Mouse (Mus musculus) liver, postnatal 0 days (tissue): Measurements from ENCODE around the gene Prss40. TPM values are rescaled to one million over a fixed set of nuclear protein-coding genes. Genes with fewer than 3 reads are reported as not detected.
"Not testable (repeated sequence)": the region's sequence is repeated elsewhere in the genome, so short reads cannot be mapped to it uniquely, and the experiment has no call there.

ENCODE experiments used
- ATAC-seq: fragments of 200-750 bp; cut with Nextera tagmentation; 2 replicates; pipeline ENCODE4 v1.8.0; 2017; ENCODE audit warnings: mild to moderate bottlenecking, moderate library complexity
- DNase-seq: peaks from one replicate; pipeline ENCODE4 v3.0.0-alpha.2; 2016
- H3K27ac ChIP-seq: fragments of 300-500 bp; sonication (generic); 2 replicates; pipeline ENCODE4 v1.5.1; 2014; ENCODE audit warnings: antibody characterized with exemption, moderate library complexity, mild to moderate bottlenecking, low read depth
- H3K27me3 ChIP-seq: fragments of 300-500 bp; sonication (generic); 2 replicates; pipeline ENCODE4 v1.6.1; 2014; ENCODE audit warnings: low read length, control low read depth, mixed read lengths; ENCODE audit not compliant: insufficient read depth
- H3K36me3 ChIP-seq: fragments of 300-500 bp; sonication (generic); replicated peaks from 2 replicates; pipeline ENCODE4 v1.6.1; 2014; ENCODE audit warnings: mild to moderate bottlenecking, control low read depth, low read length, moderate library complexity, mixed read lengths; ENCODE audit not compliant: insufficient read depth
- H3K4me1 ChIP-seq: fragments of 300-500 bp; sonication (generic); 2 replicates; pipeline ENCODE4 v1.6.1; 2014; ENCODE audit warnings: antibody characterized with exemption, mild to moderate bottlenecking, control low read depth; ENCODE audit not compliant: insufficient read depth
- H3K4me2 ChIP-seq: fragments of 300-500 bp; sonication (generic); 2 replicates; pipeline ENCODE4 v1.6.1; 2014; ENCODE audit warnings: low read depth, mild to moderate bottlenecking, low read length, moderate library complexity, mixed read lengths
- H3K4me3 ChIP-seq: fragments of 300-500 bp; sonication (generic); 2 replicates; pipeline ENCODE4 v1.5.1; 2014; ENCODE audit warnings: low read depth, low read length
- H3K9ac ChIP-seq: fragments of 300-500 bp; sonication (generic); replicated peaks from 2 replicates; pipeline ENCODE4 v1.6.1; 2014; ENCODE audit warnings: mild to moderate bottlenecking, moderate library complexity
- H3K9me3 ChIP-seq: fragments of 300-500 bp; sonication (generic); 2 replicates; pipeline ENCODE4 v1.6.1; 2016; ENCODE audit warnings: mild to moderate bottlenecking, control low read depth, low read length, mixed read lengths
- CTCF ChIP-seq: sonication (generic); IDR thresholded peaks from 2 replicates; pipeline ENCODE4 v1.5.1; 2016; ENCODE audit warnings: antibody characterized with exemption, low read depth
- EP300 ChIP-seq: IDR thresholded peaks from 2 replicates; pipeline ENCODE4 v1.6.1; 2016; ENCODE audit warnings: antibody characterized with exemption, low read depth, mild to moderate bottlenecking
- WGBS: fragments of 180-500 bp; shearing (Covaris S2); extraction: QIAGEN DNeasy Blood & Tissue Kit; methylation state at CpG from one replicate; pipeline ENCODE4 v1.1.7; 2014; ENCODE audit not compliant: insufficient replicate concordance; 5-methylcytosine and 5-hydroxymethylcytosine counted together
- polyA plus RNA-seq: library from polyadenylated mRNA; unstranded; fragments of >200 nt; fragmentation: Nextera tagmentation; extraction: Ambion mirVana; gene quantifications from 2 replicates; pipeline ENCODE4 v1.2.1, GENCODE M21; 2015

Gene Prss40
- polyA plus RNA-seq, 1 experiment from 2014 or later, result not detected

DNA sequence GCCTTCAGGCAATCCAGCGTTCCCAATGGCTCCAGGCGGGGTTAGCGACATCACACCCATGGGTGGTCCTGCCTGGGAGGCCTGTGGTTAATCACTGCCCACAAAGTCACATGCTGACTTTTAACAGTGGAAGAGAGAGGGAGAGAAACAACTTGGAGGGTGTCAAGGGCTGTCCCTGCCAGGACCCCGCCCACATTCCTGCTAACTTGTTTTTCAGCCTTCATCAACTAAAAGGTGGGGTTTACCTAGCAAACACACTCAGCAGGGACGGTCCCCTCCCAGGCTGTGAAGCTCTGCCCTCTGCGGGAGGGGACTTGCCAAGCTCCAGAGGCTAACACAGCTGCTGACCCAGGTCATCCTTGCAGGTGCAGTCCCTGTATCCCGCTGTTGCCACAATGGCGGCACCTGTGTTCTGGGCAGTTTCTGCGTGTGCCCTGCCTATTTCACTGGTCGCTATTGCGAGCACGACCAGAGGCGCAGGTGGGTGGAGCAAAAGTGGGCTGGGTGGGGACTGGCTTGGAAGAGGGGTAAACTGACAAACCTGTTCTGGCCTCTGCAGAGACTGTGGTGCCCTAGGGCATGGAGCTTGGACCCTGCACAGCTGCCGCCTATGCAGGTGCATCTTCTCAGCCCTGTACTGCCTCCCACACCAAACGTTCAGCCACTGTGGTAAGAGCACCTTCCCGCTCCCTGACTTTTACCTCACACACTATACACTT, 23.8 kb downstream of the Prss40 start:
- Histone ChIP-seq H3K9ac (no peak overlapping the region), H3K4me3 (no peak overlapping the region), H3K36me3 (no peaks in the 10 kb centered on the region), H3K27me3 (peaks cover 23% of the 10 kb centered on the region), H3K27ac (no peak overlapping the region), H3K4me1 (peaks cover 2% of the 10 kb centered on the region; the same call in 1 of the 2 replicates), H3K4me2 (no peak overlapping the region), H3K9me3 (no peaks in the 10 kb centered on the region)
- no peak for TF ChIP-seq CTCF
- no peak for TF ChIP-seq EP300
- ATAC-seq, result no peak
- 15% methylated on average over 16 of the region's 16 CpGs for WGBS
- no peak for DNase-seq

DNA sequence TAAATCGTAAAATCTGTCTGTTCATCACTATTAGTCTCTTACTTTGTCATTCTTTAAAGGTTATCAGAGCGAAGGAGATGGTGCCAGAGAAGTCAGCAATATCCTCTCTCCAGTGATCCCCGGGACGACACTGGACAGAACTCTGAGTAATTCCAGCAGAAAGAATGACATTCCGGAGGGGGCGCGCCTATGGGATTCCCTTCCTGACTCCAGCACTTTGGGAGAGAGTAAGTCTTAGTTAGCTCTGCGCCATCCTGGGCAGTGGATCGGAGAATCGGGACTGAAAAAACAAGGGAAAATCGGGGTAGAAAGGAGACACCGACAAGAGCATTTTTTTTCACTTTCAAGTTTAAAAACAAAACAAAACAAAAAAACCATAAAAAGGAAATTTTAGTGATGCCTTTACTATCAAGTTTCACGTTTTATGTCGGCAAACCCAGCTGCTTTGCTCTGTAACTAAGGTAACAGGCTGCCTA, 24.4 kb downstream of the Prss40 start:
- Histone ChIP-seq H3K27ac (no peak overlapping the region), H3K27me3 (peaks cover 23% of the 10 kb centered on the region), H3K4me3 (no peak overlapping the region), H3K4me1 (peaks cover 2% of the 10 kb centered on the region; the same call in 1 of the 2 replicates), H3K9ac (no peak overlapping the region), H3K4me2 (no peak overlapping the region), H3K36me3 (no peaks in the 10 kb centered on the region), H3K9me3 (no peaks in the 10 kb centered on the region)
- TF ChIP-seq EP300 (no peak), CTCF (no peak)
- WGBS, result 6% methylated on average over 14 of the region's 14 CpGs
- no peak for DNase-seq
- ATAC-seq, result no peak

DNA sequence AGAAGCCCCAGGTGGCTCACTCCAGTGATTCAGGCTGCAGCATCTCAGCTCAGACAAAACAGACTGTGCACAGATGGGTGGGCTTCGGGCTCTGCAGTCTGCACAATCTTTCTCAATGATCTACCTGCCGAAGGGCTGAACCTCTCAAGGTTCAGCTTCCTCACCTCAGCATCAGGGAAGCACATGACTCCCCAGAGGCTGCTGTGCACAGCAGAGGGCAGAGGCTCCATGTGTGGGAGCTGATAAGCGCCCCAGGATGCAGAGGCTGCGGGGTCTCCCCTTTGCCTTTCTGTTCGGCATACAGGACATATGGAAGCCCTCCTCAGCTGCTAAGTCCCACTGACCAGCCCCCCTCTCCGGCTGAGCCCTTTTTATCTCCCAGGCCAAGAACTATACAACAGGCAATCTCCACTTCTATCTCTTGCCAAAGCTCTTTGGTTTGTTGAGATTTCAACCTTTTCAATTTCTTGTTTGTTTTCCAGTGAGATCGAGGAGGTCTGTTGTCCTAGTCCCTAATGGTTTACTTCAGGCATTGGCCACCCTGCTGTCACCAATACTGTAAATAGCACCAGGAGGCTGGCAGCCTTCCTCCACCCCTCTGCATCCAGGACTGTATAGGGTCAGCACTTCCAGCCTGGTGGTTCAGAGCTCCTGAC, 25.6 kb downstream of the Prss40 start, which contains the start of gene Cfc1:
Gene Cfc1 (plus strand): TSS at position 606 of the 656 bp plus-strand sequence.
- H3K27ac ChIP-seq, H3K9me3 ChIP-seq, H3K9ac ChIP-seq, ATAC-seq, DNase-seq, H3K4me1 ChIP-seq, H3K4me3 ChIP-seq, H3K4me2 ChIP-seq, H3K36me3 ChIP-seq: not testable (repeated sequence)
- peaks cover 23% of the 10 kb centered on the region for H3K27me3 ChIP-seq
- 12% methylated on average over 7 of the region's 7 CpGs for WGBS

DNA sequence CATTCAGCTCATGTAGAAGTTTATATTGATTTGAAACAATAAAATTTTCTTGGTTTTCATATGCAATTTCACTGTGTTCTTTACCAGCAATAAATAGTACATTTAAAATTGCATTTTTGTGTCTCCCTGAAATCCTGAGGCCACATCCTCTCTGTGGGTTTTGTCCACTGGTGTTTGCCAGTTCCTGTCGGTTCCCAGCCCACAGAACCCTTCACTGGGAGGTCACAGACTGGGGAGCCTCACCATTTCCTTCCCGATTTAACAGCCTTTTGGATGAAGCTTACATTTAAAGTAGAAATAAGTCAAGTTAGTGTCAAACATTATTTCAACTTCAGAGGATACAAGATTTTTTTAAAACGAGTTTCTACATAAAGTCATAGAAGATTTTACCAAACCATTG, 26.2 kb downstream of the Prss40 start:
- not testable (repeated sequence) for H3K4me3 ChIP-seq, H3K9me3 ChIP-seq, H3K9ac ChIP-seq, DNase-seq, H3K36me3 ChIP-seq, H3K27ac ChIP-seq, H3K4me2 ChIP-seq, H3K4me1 ChIP-seq, ATAC-seq
- WGBS, result 11% methylated on average over 3 of the region's 3 CpGs
- H3K27me3 ChIP-seq, result peaks cover 23% of the 10 kb centered on the region

DNA sequence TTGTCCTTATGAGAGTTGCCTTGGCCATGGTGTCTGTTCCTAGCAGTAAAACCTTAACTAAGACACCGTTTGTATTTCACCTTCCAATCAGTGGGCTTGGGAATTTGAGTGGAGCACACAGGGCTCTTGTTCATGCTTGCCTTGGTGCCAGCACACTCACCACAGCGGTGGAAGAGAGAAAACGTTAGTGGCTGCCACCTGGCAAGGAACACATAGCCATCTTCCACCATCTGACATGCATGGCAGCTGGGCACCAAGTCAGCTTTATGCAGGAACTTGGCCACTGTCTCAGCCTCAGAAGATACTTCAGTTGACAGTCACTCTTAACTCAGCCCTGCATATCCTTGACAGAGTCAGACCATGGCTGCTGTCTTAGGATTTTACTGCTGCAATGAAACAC, 37.1 kb downstream of the Prss40 start:
- no peaks in the 10 kb centered on the region for H3K4me1 ChIP-seq
- no peak overlapping the region for H3K4me2 ChIP-seq
- H3K27ac ChIP-seq, result no peak overlapping the region
- H3K9ac ChIP-seq, result no peak overlapping the region
- DNase-seq, result no peak
- H3K27me3 ChIP-seq, result no peaks in the 10 kb centered on the region
- no peaks in the 10 kb centered on the region for H3K36me3 ChIP-seq
- 71% methylated on average over 3 of the region's 3 CpGs for WGBS
- no peak for ATAC-seq
- TF ChIP-seq CTCF (no peak), EP300 (no peak)
- no peaks in the 10 kb centered on the region for H3K9me3 ChIP-seq
- H3K4me3 ChIP-seq, result no peak overlapping the region

DNA sequence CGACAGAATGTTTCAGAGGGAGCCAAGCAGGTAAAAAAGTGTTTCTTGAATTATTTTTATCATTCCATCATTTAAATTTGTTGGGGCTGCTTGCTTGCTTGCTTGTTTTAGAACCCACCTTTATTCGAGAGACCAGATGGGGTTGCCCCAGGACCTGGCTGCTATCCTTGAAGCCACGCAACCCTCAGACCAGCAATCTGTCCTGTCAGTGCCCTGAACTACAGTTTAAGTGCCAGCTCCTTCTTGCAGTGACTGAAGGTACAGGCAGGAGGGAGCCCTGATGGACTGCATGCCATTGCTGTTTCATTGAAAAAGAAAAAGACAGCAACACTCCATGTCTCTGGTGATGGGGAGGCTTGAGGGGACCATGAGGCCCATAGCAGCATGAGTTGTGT, 37.9 kb downstream of the Prss40 start:
- Histone ChIP-seq H3K36me3 (no peaks in the 10 kb centered on the region), H3K4me1 (no peaks in the 10 kb centered on the region), H3K4me3 (no peak overlapping the region), H3K27ac (no peak overlapping the region), H3K4me2 (no peak overlapping the region), H3K9me3 (no peaks in the 10 kb centered on the region), H3K9ac (no peak overlapping the region), H3K27me3 (no peaks in the 10 kb centered on the region)
- DNase-seq, result no peak
- no peak for ATAC-seq
- TF ChIP-seq CTCF (no peak), EP300 (no peak)
- 55% methylated on average over 3 of the region's 3 CpGs for WGBS
